Comparison of ENCODE assay signal across 9 mouse cellular contexts in genomic region chr7:64077526-64077925, GRCm38 (mm10).
DNase-seq lines count a peak whose midpoint lies in the region; ATAC-seq and TF ChIP-seq lines count a peak whose summit lies in the region.
"Had no signal": no experiment of that assay in that cellular context is flagged by ENCODE, and none has a peak within 500 bp of the region (broad histone marks: within the 10 kb centered on the region; RNA-seq: fewer than 3 reads in every experiment).

No protein-coding gene starts in this region.

- H3K9me3 ChIP-seq in limb, embryonic 11.5 days (ENCODE audit: control insufficient read depth, low read length) = no peaks in the 10 kb centered on the region

- H3K36me3 ChIP-seq in limb, embryonic 11.5 days (ENCODE audit: control insufficient read depth, insufficient read depth, low read length) = no peaks in the 10 kb centered on the region

- H3K27ac ChIP-seq in left cerebral cortex, adult 2 months = no peak overlapping the region
- H3K27ac ChIP-seq in limb, embryonic 11.5 days (replicated peaks; ENCODE audit: low read depth, low read length) = no peak overlapping the region

- H3K4me2 ChIP-seq in limb, embryonic 11.5 days (ENCODE audit: low read depth, severe bottlenecking) = no peak overlapping the region

- no peaks in the 10 kb centered on the region for H3K4me1 ChIP-seq in limb, embryonic 11.5 days (ENCODE audit: control insufficient read depth, insufficient read depth, low read length)

- no peak overlapping the region for H3K9ac ChIP-seq in limb, embryonic 11.5 days (ENCODE audit: low read length)

- no peak overlapping the region for H3K4me3 ChIP-seq in left cerebral cortex, adult 2 months
- no peak overlapping the region for H3K4me3 ChIP-seq in limb, embryonic 11.5 days (ENCODE audit: low read depth, low read length)

- WGBS in limb, embryonic 11.5 days = 75% methylated on average over 4 of the region's 4 CpGs

- peak in 1 of 2 experiments; percentile 9 for DNase-seq in left cerebral cortex, adult 2 months (ENCODE audit: extremely low spot score in 1 of 2, low spot score in 2 of 2)
- no peak for DNase-seq in left cerebral cortex, postnatal 14 days (ENCODE audit: low spot score in 2 of 2)
- DNase-seq in limb, embryonic 11.5 days (ENCODE audit: low spot score) = peak; percentile 11
- no peak for DNase-seq in embryo, embryonic 9.5 days (ENCODE audit: extremely low spot score)
- no peak for DNase-seq in left cerebral cortex, postnatal 25 days (ENCODE audit: low spot score in 2 of 2)
- no peak for DNase-seq in cerebellum, adult 9-11 months

- intact Hi-C loops in left cerebral cortex, adult 2 months (cut with DNase I) = no loop called here
- intact Hi-C loops in left cerebral cortex, postnatal 14 days (cut with DNase I) = no loop called here
- intact Hi-C loops in left cerebral cortex, postnatal 25 days (cut with DNase I) = loop anchor here (10.0 kb wide), 1 partner anchor 223 kb away; no protein-coding TSS in a partner anchor

- peak; percentile 70 for ATAC-seq in CD4-positive, CD25-positive, alpha-beta regulatory T cell, adult 4 months
- 0 out of 2 replicates have a peak, but pooled peaks have one; percentile 6 for ATAC-seq in common myeloid progenitor, adult 5-6 weeks (replicated peaks; ENCODE audit: low read depth, poor library complexity, severe bottlenecking)
- ATAC-seq in limb, embryonic 11.5 days (ENCODE audit: insufficient number of reproducible peaks, low FRiP score, low TSS enrichment, low read depth) = no peak
- ATAC-seq: Patski had no signal

- peak; percentile 20; the same call in 1 of the 2 replicates for TF ChIP-seq CTCF in left cerebral cortex, adult 2 months (IDR thresholded peaks at IDR 0.05)

- H3K27me3 ChIP-seq in limb, embryonic 11.5 days (ENCODE audit: control insufficient read depth, insufficient read depth, low read length) = no peaks in the 10 kb centered on the region
- H3K27me3 ChIP-seq: Patski had no signal
